ENCODE assay signal across 11 mouse cellular contexts in genomic region chr7:37568811-37569500, GRCm38 (mm10).
DNase-seq lines count a peak whose midpoint lies in the region; ATAC-seq lines count a peak whose summit lies in the region.
"Had no signal": no experiment of that assay in that cellular context is flagged by ENCODE, and none has a peak within 500 bp of the region (broad histone marks: within the 10 kb centered on the region; RNA-seq: fewer than 3 reads in every experiment).

No protein-coding gene starts in this region.

- no peak overlapping the region for H3K9ac ChIP-seq in heart, embryonic 13.5 days
- no peak overlapping the region for H3K9ac ChIP-seq in neural tube, embryonic 13.5 days
- H3K9ac ChIP-seq in limb, embryonic 12.5 days (replicated peaks), result no peak overlapping the region
- H3K9ac ChIP-seq: embryonic facial prominence, embryonic 13.5 days had no signal

- H3K4me2 ChIP-seq in heart, embryonic 13.5 days, result peak overlapping the region; percentile 5; the same call in 1 of the 2 replicates
- H3K4me2 ChIP-seq in neural tube, embryonic 13.5 days, result no peak overlapping the region
- H3K4me2 ChIP-seq in limb, embryonic 12.5 days, result no peak overlapping the region
- H3K4me2 ChIP-seq: embryonic facial prominence, embryonic 13.5 days had no signal

- 0 out of 2 replicates have a peak, but pooled peaks cover 5% of the 10 kb centered on the region for H3K4me1 ChIP-seq in heart, embryonic 13.5 days
- H3K4me1 ChIP-seq in neural tube, embryonic 13.5 days (replicated peaks), result peaks cover 55% of the 10 kb centered on the region
- peaks cover 47% of the 10 kb centered on the region for H3K4me1 ChIP-seq in limb, embryonic 12.5 days (replicated peaks)

- no peak for ATAC-seq in heart, embryonic 13.5 days (ENCODE audit: extremely low read depth, insufficient number of reproducible peaks, low FRiP score, low TSS enrichment)
- no peak for ATAC-seq in neural tube, embryonic 13.5 days (ENCODE audit: low read depth)
- 0 out of 2 replicates have a peak, but pooled peaks have one; percentile 43 for ATAC-seq in limb, embryonic 12.5 days (ENCODE audit: insufficient number of reproducible peaks, insufficient read depth, low FRiP score, low TSS enrichment, low read depth)

- no peak overlapping the region for H3K27ac ChIP-seq in heart, embryonic 13.5 days (replicated peaks)
- H3K27ac ChIP-seq in neural tube, embryonic 13.5 days (replicated peaks), result 0 out of 2 replicates have a peak overlapping the region, but pooled peaks have one; percentile 54
- no peak overlapping the region for H3K27ac ChIP-seq in limb, embryonic 12.5 days
- H3K27ac ChIP-seq: embryonic facial prominence, embryonic 13.5 days had no signal

- no peak for DNase-seq in heart, adult 18-20 months
- no peak for DNase-seq in neural tube, embryonic 10.5 days (ENCODE audit: extremely low spot score, low spot score)
- peak; percentile 18 for DNase-seq in thymus, postnatal 25 days
- DNase-seq in adipocyte (ENCODE audit: low spot score), result no peak
- DNase-seq in adrenal gland, postnatal 36 days, result no peak
- DNase-seq: gastrocnemius, postnatal 25 days; retina, postnatal 1 day had no signal

- H3K27me3 ChIP-seq in heart, embryonic 13.5 days (replicated peaks), result 0 out of 2 replicates have a peak, but pooled peaks cover 8% of the 10 kb centered on the region
- H3K27me3 ChIP-seq in neural tube, embryonic 13.5 days, result no peaks in the 10 kb centered on the region
- no peaks in the 10 kb centered on the region for H3K27me3 ChIP-seq in limb, embryonic 12.5 days
- H3K27me3 ChIP-seq: embryonic facial prominence, embryonic 13.5 days had no signal

- H3K9me3 ChIP-seq in heart, embryonic 13.5 days, result no peaks in the 10 kb centered on the region
- no peaks in the 10 kb centered on the region for H3K9me3 ChIP-seq in neural tube, embryonic 13.5 days
- no peaks in the 10 kb centered on the region; the same call in 1 of the 2 replicates for H3K9me3 ChIP-seq in limb, embryonic 12.5 days
- H3K9me3 ChIP-seq: embryonic facial prominence, embryonic 13.5 days had no signal

- WGBS in heart, embryonic 13.5 days, result 59% methylated on average over 31 of the region's 31 CpGs
- 80% methylated on average over 31 of the region's 31 CpGs for WGBS in neural tube, embryonic 13.5 days
- 73% methylated on average over 31 of the region's 31 CpGs for WGBS in limb, embryonic 12.5 days

- H3K4me3 ChIP-seq in heart, embryonic 13.5 days, result no peak overlapping the region
- H3K4me3 ChIP-seq in neural tube, embryonic 13.5 days, result no peak overlapping the region
- no peak overlapping the region for H3K4me3 ChIP-seq in limb, embryonic 12.5 days (replicated peaks)
- H3K4me3 ChIP-seq: embryonic facial prominence, embryonic 13.5 days had no signal

- H3K36me3 ChIP-seq in heart, embryonic 13.5 days, result no peaks in the 10 kb centered on the region
- H3K36me3 ChIP-seq in neural tube, embryonic 13.5 days, result peaks cover 20% of the 10 kb centered on the region
- no peaks in the 10 kb centered on the region for H3K36me3 ChIP-seq in limb, embryonic 12.5 days
